Mouse (Mus musculus) CH12.LX (cell line): ENCODE results near the gene Nup210l. TPM values are rescaled to one million over a fixed set of nuclear protein-coding genes. Genes with fewer than 3 reads are reported as not detected.
A peak's percentile ranks its signal among the peaks of the same experiment; 100 is the strongest.

Source experiments
- DNase-seq: peaks from one replicate; pipeline ENCODE4 v3.0.0-alpha.2; 2013; ENCODE audit errors: extremely low read depth
- H3K27ac ChIP-seq: 2 replicates; pipeline ENCODE4 v1.5.1; 2012; ENCODE audit warnings: low read depth, mild to moderate bottlenecking, control low read depth, moderate library complexity; ENCODE audit not compliant: insufficient read depth
- H3K27me3 ChIP-seq: replicated peaks from 2 replicates; pipeline ENCODE3; 2012; ENCODE audit warnings: inconsistent platforms
- H3K36me3 ChIP-seq, 2 experiments: replicated peaks in 1 of 2; 2 replicates each; pipeline versions ENCODE3 to v1.6.1; 2012; ENCODE audit warnings: inconsistent platforms in 1 of 2, low read length in 1 of 2, mild to moderate bottlenecking in 1 of 2, mixed read lengths in 1 of 2, moderate library complexity in 1 of 2; ENCODE audit not compliant: control insufficient read depth in 1 of 2, insufficient read depth in 1 of 2
- H3K4me1 ChIP-seq, 2 experiments: 2 replicates each; pipeline ENCODE4 v1.6.1; 2012; ENCODE audit warnings: inconsistent platforms in 1 of 2, moderate library complexity in 1 of 2; ENCODE audit not compliant: insufficient read depth in 2 of 2, control insufficient read depth in 1 of 2
- H3K4me2 ChIP-seq: 2 replicates; pipeline ENCODE4 v1.6.1; 2012; ENCODE audit warnings: low read depth, mild to moderate bottlenecking, control low read depth; ENCODE audit not compliant: poor library complexity, insufficient read depth, severe bottlenecking
- H3K4me3 ChIP-seq, 3 experiments: fragments of 150-350 bp in 1 of 3; sonication (generic) in 1 of 3; replicated peaks in 1 of 3; 2 replicates each; pipeline versions ENCODE3 to v1.5.1; 2011 to 2012; ENCODE audit warnings: low read depth in 2 of 3, low read length in 2 of 3, mild to moderate bottlenecking in 2 of 3, moderate library complexity in 2 of 3, control low read depth in 1 of 3, improper control_type of control experiment in 1 of 3, inconsistent platforms in 1 of 3, mixed read lengths in 1 of 3; ENCODE audit not compliant: poor library complexity in 1 of 3
- H3K79me2 ChIP-seq: replicated peaks from 2 replicates; pipeline ENCODE4 v1.6.1; 2012; ENCODE audit warnings: mild to moderate bottlenecking, moderate library complexity; ENCODE audit not compliant: control insufficient read depth, poor library complexity, insufficient read depth, severe bottlenecking; ENCODE audit errors: extremely low read depth
- H3K9ac ChIP-seq: 2 replicates; pipeline ENCODE4 v1.6.1; 2012; ENCODE audit warnings: low read depth, mild to moderate bottlenecking, control low read depth, moderate library complexity; ENCODE audit not compliant: insufficient read depth
- H3K9me3 ChIP-seq: replicated peaks from 2 replicates; pipeline ENCODE3; 2012; ENCODE audit warnings: low read length, inconsistent platforms, mixed read lengths
- BHLHE40 ChIP-seq: IDR thresholded peaks from 2 replicates; pipeline ENCODE4 v1.6.1; 2011; ENCODE audit warnings: mild to moderate bottlenecking, low read depth, low read length, improper control_type of control experiment
- CHD1 ChIP-seq: IDR thresholded peaks from 2 replicates; pipeline ENCODE4 v1.6.1; 2012; ENCODE audit warnings: low read depth, low read length, improper control_type of control experiment, inconsistent platforms
- CHD2 ChIP-seq: IDR thresholded peaks from 2 replicates; pipeline ENCODE4 v1.6.1; 2011; ENCODE audit warnings: low read length, improper control_type of control experiment
- E2F4 ChIP-seq: IDR thresholded peaks from 2 replicates; pipeline ENCODE4 v1.6.1; 2011; ENCODE audit warnings: low read depth, low read length, improper control_type of control experiment; ENCODE audit not compliant: insufficient replicate concordance
- EP300 ChIP-seq: IDR thresholded peaks from 2 replicates; pipeline ENCODE4 v1.6.1; 2011; ENCODE audit warnings: low read length, improper control_type of control experiment
- GABPA ChIP-seq: IDR thresholded peaks from 2 replicates; pipeline ENCODE4 v1.6.1; 2012; ENCODE audit warnings: low read depth, low read length, improper control_type of control experiment, inconsistent platforms; ENCODE audit not compliant: insufficient replicate concordance
- HCFC1 ChIP-seq: IDR thresholded peaks from 2 replicates; pipeline ENCODE4 v1.6.1; 2012; ENCODE audit warnings: low read depth, mild to moderate bottlenecking, inconsistent platforms, low read length, improper control_type of control experiment
- IRF4 ChIP-seq: IDR thresholded peaks from 2 replicates; pipeline ENCODE4 v1.6.1; 2014; ENCODE audit warnings: low read depth, mild to moderate bottlenecking, inconsistent platforms, low read length, improper control_type of control experiment
- JUN ChIP-seq: IDR thresholded peaks from 2 replicates; pipeline ENCODE4 v1.6.1; 2011; ENCODE audit warnings: low read depth, mild to moderate bottlenecking, low read length, improper control_type of control experiment, moderate library complexity; ENCODE audit not compliant: insufficient read depth
- JUND ChIP-seq: conservative IDR thresholded peaks from 2 replicates; pipeline ENCODE4 v1.6.1; 2011; ENCODE audit warnings: low read depth, low read length, improper control_type of control experiment
- MAZ ChIP-seq: IDR thresholded peaks from 2 replicates; pipeline ENCODE4 v1.6.1; 2012; ENCODE audit warnings: low read depth, mild to moderate bottlenecking, inconsistent platforms, low read length, improper control_type of control experiment, moderate library complexity
- MXI1 ChIP-seq: IDR thresholded peaks from 2 replicates; pipeline ENCODE4 v1.6.1; 2011; ENCODE audit warnings: mild to moderate bottlenecking, low read depth, low read length, improper control_type of control experiment
- MYC ChIP-seq: IDR thresholded peaks from 2 replicates; pipeline ENCODE4 v1.6.1; 2011; ENCODE audit warnings: low read depth, mild to moderate bottlenecking, improper control_type of control experiment, low read length
- PAX5 ChIP-seq: IDR thresholded peaks from 2 replicates; pipeline ENCODE4 v1.6.1; 2012; ENCODE audit warnings: low read length, inconsistent platforms, mixed read lengths
- POLR2A ChIP-seq: IDR thresholded peaks from 2 replicates; pipeline ENCODE4 v1.6.1; 2011; ENCODE audit warnings: low read depth, mild to moderate bottlenecking, improper control_type of control experiment, low read length
- POLR2AphosphoS2 ChIP-seq: IDR thresholded peaks from 2 replicates; pipeline ENCODE4 v1.6.1; 2011; ENCODE audit warnings: low read depth, low read length, improper control_type of control experiment
- RAD21 ChIP-seq: IDR thresholded peaks from 2 replicates; pipeline ENCODE4 v1.6.1; 2011; ENCODE audit warnings: low read depth, mild to moderate bottlenecking, low read length, improper control_type of control experiment, moderate library complexity
- SIN3A ChIP-seq: IDR thresholded peaks from 2 replicates; pipeline ENCODE4 v1.6.1; 2012; ENCODE audit warnings: low read length, improper control_type of control experiment, inconsistent platforms
- SMC3 ChIP-seq: IDR thresholded peaks from 2 replicates; pipeline ENCODE4 v1.6.1; 2011; ENCODE audit warnings: low read depth, low read length, improper control_type of control experiment
- TCF12 ChIP-seq: IDR thresholded peaks from 2 replicates; pipeline ENCODE4 v1.6.1; 2014; ENCODE audit warnings: low read depth, mild to moderate bottlenecking, inconsistent platforms, low read length, improper control_type of control experiment
- UBTF ChIP-seq: IDR thresholded peaks from 2 replicates; pipeline ENCODE4 v1.6.1; 2012; ENCODE audit warnings: low read depth, mild to moderate bottlenecking, inconsistent platforms, low read length, improper control_type of control experiment, moderate library complexity
- USF2 ChIP-seq: conservative IDR thresholded peaks from 2 replicates; pipeline ENCODE4 v1.6.1; 2011; ENCODE audit warnings: low read depth, low read length, improper control_type of control experiment
- ZMIZ1 ChIP-seq: IDR thresholded peaks from 2 replicates; pipeline ENCODE4 v1.6.1; 2012; ENCODE audit warnings: low read depth, mild to moderate bottlenecking, inconsistent platforms, low read length, improper control_type of control experiment
- dilution Hi-C: fragments of 300-500 bp; cut with MboI; formaldehyde crosslinking; loops from 2 replicates; pipeline ENCODE4 v1.14.3; 2020; ENCODE audit warnings: low sequenced_read_pairs; ENCODE audit not compliant: extremely low pct_unique_long_range_greater_than_20kb, extremely low pct_ligation_motif_present
- in situ Hi-C: fragments of 300-500 bp; cut with MboI; formaldehyde crosslinking; loops from 3 replicates; pipeline ENCODE4 v1.14.3; 2019; ENCODE audit warnings: low sequenced_read_pairs, low pct_ligation_motif_present, low pct_unique_long_range_greater_than_20kb, mixed read lengths
- polyA plus RNA-seq: library from polyadenylated mRNA; unstranded; fragments of >175 nt; gene quantifications from 2 replicates; pipeline ENCODE4 v1.2.1, GENCODE M21; 2012; ENCODE audit warnings: low read depth; ENCODE audit not compliant: insufficient read length
- total RNA-seq, 2 experiments: library from RNA; depleted of rRNA; stranded (reverse); fragments of 300-350 nt in 1 of 2; fragments of >200 nt in 1 of 2; gene quantifications; 2 replicates each; pipeline ENCODE4 v1.2.3; 2012 to 2014

Nup210l gene
- total and polyA plus RNA-seq, 3 experiments: 0.42 to 0.47 (median 0.43) TPM

- no peak for TF ChIP-seq JUN
- peak; percentile 56; the same call in 1 of the 2 replicates for TF ChIP-seq EP300
- TF ChIP-seq UBTF: peak; percentile 20; the same call in 1 of the 2 replicates
- peak; percentile 62; the same call in 1 of the 2 replicates for TF ChIP-seq ZMIZ1
- peak; percentile 85 for TF ChIP-seq IRF4
- TF ChIP-seq CHD2: peak; percentile 8; the same call in 1 of the 2 replicates
- no peak for TF ChIP-seq JUND
- no peak for TF ChIP-seq E2F4
- no peak for TF ChIP-seq GABPA
- TF ChIP-seq HCFC1: peak; percentile 64
- no peak; the same call in 1 of the 2 replicates for TF ChIP-seq TCF12
- no peak for TF ChIP-seq SMC3
- TF ChIP-seq, all 38 proteins: peak for 16
These were observed 150.7 kb downstream of the Nup210l start (continued) for GRCm38 (mm10) chr3:90254419-90255193.

GRCm38 (mm10) chr3:90255194-90255565, 151.2 kb downstream of the Nup210l start:
- in situ Hi-C loops: no loop called here
- peak overlapping the region; percentile 91 for H3K27ac ChIP-seq
- TF ChIP-seq POLR2AphosphoS2 (0 out of 2 replicates have a peak, but pooled peaks have one; percentile 34), USF2 (no peak), CHD1 (peak; percentile 21; the same call in 1 of the 2 replicates), POLR2A (0 out of 2 replicates have a peak, but pooled peaks have one; percentile 1)

GRCm38 (mm10) chr3:90255784-90256353, 151.9 kb downstream of the Nup210l start:
- in situ Hi-C loops: no loop called here
- peak overlapping the region; percentile 91 to 95 (median 93) for H3K4me3 ChIP-seq
- H3K4me2 ChIP-seq: peak overlapping the region; percentile 46
- H3K36me3 ChIP-seq: peaks cover 48 to 50% of the 10 kb centered on the region in 2 experiments
- peaks cover 53% of the 10 kb centered on the region for H3K79me2 ChIP-seq
- H3K4me1 ChIP-seq: peaks cover 9 to 49% of the 10 kb centered on the region in 2 experiments
- H3K9ac ChIP-seq: peak overlapping the region; percentile 85
- dilution Hi-C loops: no loop called here
- no peaks in the 10 kb centered on the region for H3K27me3 ChIP-seq
- peak overlapping the region; percentile 82 for H3K27ac ChIP-seq
- H3K9me3 ChIP-seq: no peaks in the 10 kb centered on the region
- TF ChIP-seq RAD21 (no peak), MXI1 (peak; percentile 64), BHLHE40 (peak; percentile 96), MAZ (no peak), SIN3A (0 out of 2 replicates have a peak, but pooled peaks have one; percentile 16), ZMIZ1 (0 out of 2 replicates have a peak, but pooled peaks have one; percentile 51), TCF12 (no peak), PAX5 (no peak), MYC (0 out of 2 replicates have a peak, but pooled peaks have one; percentile 41)
- no peak for DNase-seq

More at GRCm38 (mm10) chr3:90255194-90255565, 151.2 kb downstream of the Nup210l start:
- Histone ChIP-seq H3K4me3 (peak overlapping the region; percentile 91 to 95 (median 93)), H3K79me2 (peaks cover 56% of the 10 kb centered on the region), H3K36me3 (peaks cover 46 to 50% of the 10 kb centered on the region in 2 experiments), H3K9me3 (no peaks in the 10 kb centered on the region), H3K27me3 (no peaks in the 10 kb centered on the region), H3K9ac (peak overlapping the region; percentile 85), H3K4me2 (peak overlapping the region; percentile 46), H3K4me1 (peaks cover 8 to 50% of the 10 kb centered on the region in 2 experiments)
- DNase-seq: no peak
- dilution Hi-C loops: no loop called here
